Mouse (Mus musculus): Measurements from ENCODE around the gene Pla2g3.

Pla2g3 gene

GRCm38 (mm10) chr11:3539111-3539825, 51.2 kb downstream of the Pla2g3 start:
- peak; percentile 82 for DNase-seq

GRCm38 (mm10) chr11:3539826-3540196, 51.7 kb downstream of the Pla2g3 start:
- no peak for DNase-seq

DNA sequence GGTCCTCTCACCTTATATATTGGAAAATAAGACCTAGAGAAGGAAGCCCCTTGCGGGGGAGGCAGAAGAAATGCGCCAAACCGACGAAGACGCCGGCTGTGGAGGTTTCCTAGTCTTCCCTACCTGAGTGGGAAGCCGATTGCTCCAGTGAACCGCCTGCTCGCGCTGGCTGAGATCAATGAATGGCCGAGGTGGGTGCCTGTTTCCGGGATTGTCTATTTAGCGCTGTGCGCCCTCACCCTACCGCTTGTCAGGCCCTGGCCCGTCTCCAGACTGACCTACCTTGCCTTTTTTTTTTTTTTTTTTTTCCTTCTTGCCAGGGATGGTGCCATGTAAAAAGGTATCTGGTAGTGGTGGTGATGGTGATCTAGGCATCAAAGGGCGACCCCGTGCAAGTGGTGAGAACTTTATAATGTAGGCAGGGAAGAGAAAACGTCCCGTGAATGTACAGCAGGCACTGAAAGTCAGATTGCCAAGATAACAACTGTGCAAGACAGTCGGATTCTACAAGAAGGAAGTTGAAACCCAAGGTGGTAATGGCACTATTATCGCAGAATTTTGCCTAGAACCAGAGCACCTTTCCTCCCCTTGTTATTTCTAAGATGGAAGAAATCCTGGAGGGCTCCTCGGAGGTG, 52.5 kb downstream of the Pla2g3 start, which contains the start of gene Smtn:
Gene Smtn (minus strand): TSS at position 162 of the 635 bp plus-strand sequence.
- DNase-seq: no peak

- DNase-seq: no peak
These were observed 53.8 kb downstream of the Pla2g3 start for GRCm38 (mm10) chr11:3541932-3542331.

GRCm38 (mm10) chr11:3543001-3543400, 54.9 kb downstream of the Pla2g3 start:
- no peak for DNase-seq

GRCm38 (mm10) chr11:3544409-3544808, 56.3 kb downstream of the Pla2g3 start:
- no peak for DNase-seq

GRCm38 (mm10) chr11:3545531-3546241, 57.6 kb downstream of the Pla2g3 start:
- DNase-seq: no peak

- DNase-seq: no peak
These were observed 58.1 kb downstream of the Pla2g3 start for GRCm38 (mm10) chr11:3546242-3546562.

GRCm38 (mm10) chr11:3547047-3547446, 59.0 kb downstream of the Pla2g3 start:
- no peak for DNase-seq

- no peak for DNase-seq
These were observed 59.9 kb downstream of the Pla2g3 start for GRCm38 (mm10) chr11:3547969-3548368.

- no peak for DNase-seq
These were observed 60.6 kb downstream of the Pla2g3 start for GRCm38 (mm10) chr11:3548564-3549295.

All from thymus, postnatal 4 days (tissue).